In the genomic region with DNA sequence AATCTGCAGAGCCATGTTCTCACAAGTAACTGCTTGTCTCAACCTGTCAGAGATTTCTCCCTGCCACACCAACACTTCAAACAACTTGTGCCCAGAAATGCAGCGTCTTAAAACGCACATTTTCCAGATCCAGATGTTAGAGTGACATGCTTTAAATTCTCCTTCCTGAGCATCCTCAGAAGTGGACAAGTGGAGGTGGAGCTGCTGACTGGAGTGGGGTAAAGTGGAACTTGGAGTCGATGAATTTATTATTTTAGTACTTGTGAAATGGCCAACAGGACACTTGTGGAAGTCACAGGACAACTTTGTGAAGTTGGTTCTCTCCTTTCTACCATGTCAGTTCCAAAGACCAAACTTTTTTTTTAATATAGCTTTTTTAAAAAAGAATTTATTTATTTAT, we compare ENCODE assay signal across 21 mouse cellular contexts. TPM values are rescaled to one million over a fixed set of nuclear protein-coding genes. Genes with fewer than 3 reads are reported as not detected.
DNase-seq lines count a peak whose midpoint lies in the region; ATAC-seq and TF ChIP-seq lines count a peak whose summit lies in the region.
"Had no signal": no experiment of that assay in that cellular context is flagged by ENCODE, and none has a peak within 500 bp of the region (broad histone marks: within the 10 kb centered on the region; RNA-seq: fewer than 3 reads in every experiment).

No protein-coding gene starts in this region.

- H3K9ac ChIP-seq in lung, postnatal 0 days (replicated peaks; ENCODE audit: low read depth) = no peak overlapping the region

- no peaks in the 10 kb centered on the region; the same call in 1 of the 2 replicates for H3K4me1 ChIP-seq in lung, postnatal 0 days (ENCODE audit: insufficient read depth, low read depth, low read length)

- no peak overlapping the region for H3K4me2 ChIP-seq in lung, postnatal 0 days (replicated peaks; ENCODE audit: low read depth, low read length)

- no peak overlapping the region for H3K4me3 ChIP-seq in lung, postnatal 0 days (ENCODE audit: low read depth, low read length)

- no peak overlapping the region for H3K27ac ChIP-seq in lung, postnatal 0 days (ENCODE audit: low read length)

- TF ChIP-seq EP300 in lung, postnatal 0 days (IDR thresholded peaks at IDR 0.05) = peak; percentile 55

- 40% methylated on average over 3 of the region's 3 CpGs for WGBS in lung, postnatal 0 days

- H3K27me3 ChIP-seq in lung, postnatal 0 days (replicated peaks; ENCODE audit: insufficient read depth, low read length) = no peaks in the 10 kb centered on the region
- H3K27me3 ChIP-seq: CH12.LX, Patski had no signal

- H3K36me3 ChIP-seq in lung, postnatal 0 days (ENCODE audit: insufficient read depth, low read length) = no peaks in the 10 kb centered on the region
- H3K36me3 ChIP-seq: G1E had no signal

- peak; percentile 56 for ATAC-seq in lung, postnatal 0 days
- ATAC-seq: activated CD4-positive, CD25-positive, alpha-beta regulatory T cell, adult 4 months; CD4-positive, CD25-positive, alpha-beta regulatory T cell, adult 4 months; Patski had no signal

- intact Hi-C loops in heart, postnatal 14 days (cut with DNase I) = no loop called here

- no peak for TF ChIP-seq CTCF in lung, postnatal 0 days (IDR thresholded peaks at IDR 0.05)

- H3K9me3 ChIP-seq in lung, postnatal 0 days (ENCODE audit: low read length) = no peaks in the 10 kb centered on the region
- H3K9me3 ChIP-seq: G1E had no signal

- peak; percentile 27 for DNase-seq in heart, adult 11 months
- no peak for DNase-seq in heart, postnatal 14 days
- DNase-seq in lung, postnatal 0 days (ENCODE audit: low spot score) = peak; percentile 9
- no peak for DNase-seq in lung, postnatal 36 days
- peak; percentile 12 for DNase-seq in urinary bladder, postnatal 14 days (ENCODE audit: low spot score)
- DNase-seq in urinary bladder, adult 2 months (ENCODE audit: low spot score) = no peak
- DNase-seq: adrenal gland, adult 2 months; adrenal gland, adult 8-10 months; adrenal gland, postnatal 10 days; adrenal gland, postnatal 14 days; adrenal gland, postnatal 25 days; adrenal gland, postnatal 36 days; B cell, adult 2 months; cerebellum, adult 11 months; cerebellum, adult 11-12 months; cerebellum, adult 18-20 months had no signal

RNA-seq across cellular contexts. Expression of gene Cdc14b, which starts 49.4 kb away (rescaled TPM):
- total RNA-seq in heart, postnatal 14 days (2021) = 1 to 10 TPM; 8.9 to 9.0 TPM
- 4.7 and 5.3 TPM in 2 replicates for polyA plus RNA-seq in lung, postnatal 0 days (2015; fragmentation: Nextera tagmentation; extraction: Ambion mirVana)
- polyA plus RNA-seq in urinary bladder, adult 2 months (2012; rRNA removed) = 11.7 and 12.5 TPM in 2 replicates

Comparison
In these comparisons a context has a peak if more than half of its experiments do, and no peak if none do; other contexts are left out.
1. DNase-seq: peak in heart, adult 11 months (single experiment), lung, postnatal 0 days (single experiment) and urinary bladder, postnatal 14 days (single experiment); none in heart, postnatal 14 days (0 of 2), lung, postnatal 36 days (single experiment) and urinary bladder, adult 2 months (single experiment).